Mouse (Mus musculus) liver, embryonic 15.5 days (tissue): ENCODE measurements at regions not wholly inside any gene's neighbourhood (a gene's known extent, or its start where the extent isn't known, plus 50 kb on each side); places are given as distances from the start of the nearest gene placed in this dataset.

Experiments used
- ATAC-seq: fragments of 200-750 bp; cut with Nextera tagmentation; 2 replicates; pipeline ENCODE4 v1.8.0; 2017; ENCODE audit warnings: moderate number of reproducible peaks, mild to moderate bottlenecking, moderate library complexity; ENCODE audit not compliant: insufficient read depth
- H3K27ac ChIP-seq: fragments of 300-500 bp; sonication (generic); replicated peaks from 2 replicates; pipeline ENCODE4 v1.5.1; 2015; ENCODE audit warnings: mild to moderate bottlenecking, inconsistent platforms
- H3K27me3 ChIP-seq: fragments of 300-500 bp; sonication (generic); 2 replicates; pipeline ENCODE4 v1.6.1; 2015; ENCODE audit warnings: mild to moderate bottlenecking, inconsistent platforms
- H3K36me3 ChIP-seq: fragments of 300-500 bp; sonication (generic); replicated peaks from 2 replicates; pipeline ENCODE4 v1.6.1; 2015; ENCODE audit warnings: moderate library complexity, mild to moderate bottlenecking, inconsistent platforms
- H3K4me1 ChIP-seq: fragments of 300-500 bp; sonication (generic); replicated peaks from 2 replicates; pipeline ENCODE4 v1.6.1; 2015; ENCODE audit warnings: inconsistent platforms
- H3K4me2 ChIP-seq: fragments of 300-500 bp; sonication (generic); 2 replicates; pipeline ENCODE4 v1.6.1; 2015; ENCODE audit warnings: moderate library complexity, mild to moderate bottlenecking, inconsistent platforms
- H3K4me3 ChIP-seq: fragments of 300-500 bp; sonication (generic); replicated peaks from 2 replicates; pipeline ENCODE4 v1.5.1; 2015; ENCODE audit warnings: mild to moderate bottlenecking, inconsistent platforms
- H3K9ac ChIP-seq: fragments of 300-500 bp; sonication (generic); 2 replicates; pipeline ENCODE4 v1.6.1; 2015; ENCODE audit warnings: moderate library complexity, mild to moderate bottlenecking, inconsistent platforms
- H3K9me3 ChIP-seq: fragments of 300-500 bp; sonication (generic); replicated peaks from 2 replicates; pipeline ENCODE4 v1.6.1; 2016; ENCODE audit warnings: inconsistent platforms
- WGBS: fragments of 180-500 bp; shearing (Covaris S2); methylation state at CpG from one replicate; pipeline ENCODE4 v1.1.7; 2015; ENCODE audit warnings: mixed read lengths; ENCODE audit not compliant: insufficient replicate concordance; 5-methylcytosine and 5-hydroxymethylcytosine counted together

GRCm38 (mm10) chr4:53386309-53386708, 53.9 kb upstream of the Slc44a1 start:
- H3K9me3 ChIP-seq, result no peaks in the 10 kb centered on the region
- H3K9ac ChIP-seq, result no peak overlapping the region
- peaks cover 19% of the 10 kb centered on the region; the same call in 1 of the 2 replicates for H3K4me1 ChIP-seq
- H3K4me3 ChIP-seq, result no peak overlapping the region
- 12% methylated on average over 8 of the region's 8 CpGs for WGBS
- H3K27me3 ChIP-seq, result no peaks in the 10 kb centered on the region
- H3K4me2 ChIP-seq, result no peak overlapping the region
- H3K27ac ChIP-seq, result no peak overlapping the region
- ATAC-seq, result 0 out of 2 replicates have a peak, but pooled peaks have one; percentile 12
- H3K36me3 ChIP-seq, result no peaks in the 10 kb centered on the region

- peak; percentile 58 for ATAC-seq
- 6% methylated on average over 6 of the region's 6 CpGs for WGBS
- H3K9ac ChIP-seq, result no peak overlapping the region
- no peaks in the 10 kb centered on the region for H3K36me3 ChIP-seq
- no peak overlapping the region for H3K4me3 ChIP-seq
- H3K27ac ChIP-seq, result no peak overlapping the region
- H3K27me3 ChIP-seq, result no peaks in the 10 kb centered on the region
- peak overlapping the region; percentile 49 for H3K4me2 ChIP-seq
- H3K9me3 ChIP-seq, result no peaks in the 10 kb centered on the region
- H3K4me1 ChIP-seq, result peaks cover 19% of the 10 kb centered on the region; the same call in 1 of the 2 replicates
Observed at GRCm38 (mm10) chr4:53384761-53385160, 55.5 kb upstream of the Slc44a1 start.

- Histone ChIP-seq H3K27me3 (no peaks in the 10 kb centered on the region), H3K4me1 (peaks cover 19% of the 10 kb centered on the region; the same call in 1 of the 2 replicates), H3K9ac (no peak overlapping the region), H3K4me3 (no peak overlapping the region), H3K4me2 (no peak overlapping the region), H3K9me3 (no peaks in the 10 kb centered on the region), H3K36me3 (no peaks in the 10 kb centered on the region), H3K27ac (no peak overlapping the region)
- WGBS, result 52% methylated on average over 6 of the region's 6 CpGs
- no peak for ATAC-seq
Observed at GRCm38 (mm10) chr4:53384104-53384503, 56.1 kb upstream of the Slc44a1 start.

GRCm38 (mm10) chr4:53382012-53382411, 58.2 kb upstream of the Slc44a1 start:
- Histone ChIP-seq H3K4me3 (no peak overlapping the region), H3K4me1 (peaks cover 19% of the 10 kb centered on the region; the same call in 1 of the 2 replicates), H3K9me3 (no peaks in the 10 kb centered on the region), H3K4me2 (no peak overlapping the region), H3K27ac (no peak overlapping the region), H3K36me3 (no peaks in the 10 kb centered on the region), H3K27me3 (no peaks in the 10 kb centered on the region), H3K9ac (no peak overlapping the region)
- ATAC-seq, result no peak
- WGBS, result 63% methylated on average over 4 of the region's 4 CpGs

- no peak for ATAC-seq
- H3K4me3 ChIP-seq, result no peak overlapping the region
- H3K4me2 ChIP-seq, result no peak overlapping the region
- no peaks in the 10 kb centered on the region for H3K27me3 ChIP-seq
- no peaks in the 10 kb centered on the region for H3K36me3 ChIP-seq
- H3K27ac ChIP-seq, result no peak overlapping the region
- WGBS, result 57% methylated on average over 1 of the region's 1 CpGs
- peaks cover 5% of the 10 kb centered on the region; the same call in 1 of the 2 replicates for H3K4me1 ChIP-seq
- H3K9ac ChIP-seq, result no peak overlapping the region
- no peaks in the 10 kb centered on the region for H3K9me3 ChIP-seq
Observed at GRCm38 (mm10) chr4:53379855-53380254, 60.4 kb upstream of the Slc44a1 start.

GRCm38 (mm10) chr4:53376995-53377394, 63.2 kb upstream of the Slc44a1 start:
- Histone ChIP-seq H3K4me3 (no peak overlapping the region), H3K27ac (no peak overlapping the region), H3K27me3 (no peaks in the 10 kb centered on the region), H3K9ac (no peak overlapping the region), H3K9me3 (no peaks in the 10 kb centered on the region), H3K4me2 (no peak overlapping the region), H3K4me1 (no peaks in the 10 kb centered on the region), H3K36me3 (no peaks in the 10 kb centered on the region)
- WGBS, result 74% methylated on average over 4 of the region's 4 CpGs
- ATAC-seq, result no peak

GRCm38 (mm10) chr4:53356374-53356773, 83.8 kb upstream of the Slc44a1 start:
- no peak overlapping the region for H3K4me2 ChIP-seq
- ATAC-seq, result no peak
- H3K27me3 ChIP-seq, result no peaks in the 10 kb centered on the region
- WGBS, result 50% methylated on average over 2 of the region's 2 CpGs
- H3K4me3 ChIP-seq, result no peak overlapping the region
- H3K4me1 ChIP-seq, result no peaks in the 10 kb centered on the region
- no peak overlapping the region for H3K27ac ChIP-seq
- H3K9ac ChIP-seq, result no peak overlapping the region
- no peaks in the 10 kb centered on the region for H3K36me3 ChIP-seq
- no peaks in the 10 kb centered on the region for H3K9me3 ChIP-seq

- H3K27ac ChIP-seq, result no peak overlapping the region
- H3K9ac ChIP-seq, result no peak overlapping the region
- no peaks in the 10 kb centered on the region for H3K9me3 ChIP-seq
- no peaks in the 10 kb centered on the region for H3K36me3 ChIP-seq
- no peaks in the 10 kb centered on the region for H3K4me1 ChIP-seq
- no peak overlapping the region for H3K4me3 ChIP-seq
- ATAC-seq, result no peak
- WGBS, result 42% methylated on average over 5 of the region's 5 CpGs
- no peaks in the 10 kb centered on the region for H3K27me3 ChIP-seq
- no peak overlapping the region for H3K4me2 ChIP-seq
Observed at GRCm38 (mm10) chr4:53354961-53355360, 85.3 kb upstream of the Slc44a1 start.

- H3K4me3 ChIP-seq, result no peak overlapping the region
- no peak; the same call in 1 of the 2 replicates for ATAC-seq
- no peak overlapping the region for H3K9ac ChIP-seq
- H3K4me2 ChIP-seq, result no peak overlapping the region
- 22% methylated on average over 4 of the region's 4 CpGs for WGBS
- H3K36me3 ChIP-seq, result no peaks in the 10 kb centered on the region
- no peak overlapping the region for H3K27ac ChIP-seq
- no peaks in the 10 kb centered on the region for H3K4me1 ChIP-seq
- H3K9me3 ChIP-seq, result no peaks in the 10 kb centered on the region
- H3K27me3 ChIP-seq, result no peaks in the 10 kb centered on the region
Observed at GRCm38 (mm10) chr4:53353399-53354090, 86.7 kb upstream of the Slc44a1 start.

- 57% methylated on average over 4 of the region's 4 CpGs for WGBS
- Histone ChIP-seq H3K9ac (no peak overlapping the region), H3K36me3 (no peaks in the 10 kb centered on the region), H3K27me3 (no peaks in the 10 kb centered on the region), H3K9me3 (no peaks in the 10 kb centered on the region), H3K4me3 (no peak overlapping the region), H3K27ac (no peak overlapping the region), H3K4me1 (no peaks in the 10 kb centered on the region), H3K4me2 (no peak overlapping the region)
- ATAC-seq, result no peak
Observed at GRCm38 (mm10) chr4:53351104-53351607, 89.1 kb upstream of the Slc44a1 start.

GRCm38 (mm10) chr4:53345346-53345745, 94.9 kb upstream of the Slc44a1 start:
- H3K27ac ChIP-seq, result no peak overlapping the region
- H3K9ac ChIP-seq, result no peak overlapping the region
- WGBS, result 79% methylated on average over 4 of the region's 4 CpGs
- H3K4me1 ChIP-seq, result no peaks in the 10 kb centered on the region
- no peak overlapping the region for H3K4me3 ChIP-seq
- no peaks in the 10 kb centered on the region for H3K36me3 ChIP-seq
- H3K9me3 ChIP-seq, result no peaks in the 10 kb centered on the region
- H3K4me2 ChIP-seq, result no peak overlapping the region
- H3K27me3 ChIP-seq, result no peaks in the 10 kb centered on the region
- ATAC-seq, result no peak

- H3K27ac ChIP-seq, result no peak overlapping the region
- H3K9ac ChIP-seq, result no peak overlapping the region
- no peaks in the 10 kb centered on the region for H3K9me3 ChIP-seq
- H3K27me3 ChIP-seq, result no peaks in the 10 kb centered on the region
- H3K4me3 ChIP-seq, result no peak overlapping the region
- ATAC-seq, result no peak
- H3K4me1 ChIP-seq, result no peaks in the 10 kb centered on the region
- H3K36me3 ChIP-seq, result no peaks in the 10 kb centered on the region
- 50% methylated on average over 8 of the region's 8 CpGs for WGBS
- H3K4me2 ChIP-seq, result no peak overlapping the region
Observed at GRCm38 (mm10) chr4:53344546-53344945, 95.7 kb upstream of the Slc44a1 start.
